Mouse (Mus musculus) cerebellum, adult 9-10 months (tissue): ENCODE measurements around the gene Acnat1.
"Not testable (repeated sequence)": the region's sequence is repeated elsewhere in the genome, so short reads cannot be mapped to it uniquely, and the experiment has no call there.

Experiments
- DNase-seq: peaks from one replicate; pipeline ENCODE4 v3.0.0; 2022

The Acnat1 gene

GRCm38 (mm10) chr4:49451848-49452551, 21.7 kb downstream of the Acnat1 start:
- DNase-seq, result no peak

GRCm38 (mm10) chr4:49451133-49451847, 22.4 kb downstream of the Acnat1 start:
- not testable (repeated sequence) for DNase-seq

- not testable (repeated sequence) for DNase-seq
Measured at GRCm38 (mm10) chr4:49436968-49437367, 36.7 kb downstream of the Acnat1 start.

- DNase-seq, result not testable (repeated sequence)
Measured at GRCm38 (mm10) chr4:49410151-49410550, 63.6 kb downstream of the Acnat1 start.

- not testable (repeated sequence) for DNase-seq
Measured at GRCm38 (mm10) chr4:49407957-49408356, 65.8 kb downstream of the Acnat1 start, which contains the start of gene Acnat2. Gene Acnat2, minus strand, starts transcription at chr4:49408151.
